In the genomic region with DNA sequence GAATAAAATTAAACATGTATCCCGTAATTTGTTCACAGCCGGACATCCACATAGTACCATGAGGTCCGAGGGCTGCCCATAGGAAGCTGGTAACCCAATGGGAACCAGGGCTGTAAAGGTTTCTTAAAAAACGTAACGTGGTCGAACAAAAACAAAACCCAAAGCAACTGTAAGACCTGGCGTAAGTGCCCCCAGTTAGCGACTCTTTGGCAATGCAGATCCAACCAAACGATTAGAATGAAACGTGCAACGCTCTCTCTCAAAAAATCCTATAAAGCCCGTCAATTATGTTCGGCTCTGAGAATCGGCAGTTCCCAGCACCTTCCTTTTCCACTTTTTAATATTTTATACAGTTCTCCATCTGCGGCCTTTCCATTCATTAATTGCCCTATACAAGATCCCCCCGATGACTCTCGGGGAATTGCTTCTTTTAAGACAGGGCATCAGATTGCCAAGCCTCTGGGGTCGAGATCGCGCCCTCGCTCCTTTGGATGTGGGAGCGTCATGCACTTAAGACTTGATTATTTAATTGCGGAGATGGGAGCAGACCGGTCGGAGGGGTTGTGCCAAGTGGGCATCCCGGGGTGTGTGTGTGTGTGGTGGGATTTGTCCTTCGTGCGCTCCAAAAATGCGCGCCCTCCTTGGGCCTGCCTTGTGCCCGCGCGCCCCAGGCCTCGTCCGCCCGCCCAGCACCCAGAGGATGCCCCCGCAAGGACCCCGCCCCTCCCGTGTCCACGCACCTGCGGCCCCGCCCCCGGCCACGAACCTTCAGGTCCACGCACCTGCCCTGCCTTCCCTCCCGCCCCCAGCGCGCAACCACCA, we compare ENCODE assay signal across 8 mouse cellular contexts. TPM values are rescaled to one million over a fixed set of nuclear protein-coding genes. Genes with fewer than 3 reads are reported as not detected.
A peak's percentile ranks its signal among the peaks of the same experiment; 100 is the strongest.
DNase-seq lines count a peak whose midpoint lies in the region; ATAC-seq and TF ChIP-seq lines count a peak whose summit lies in the region.

No protein-coding gene starts in this region.

- peaks cover 2% of the 10 kb centered on the region for H3K36me3 ChIP-seq in megakaryocyte, embryonic 14.5 days (replicated peaks; ENCODE audit: low read length)
- no peaks in the 10 kb centered on the region for H3K36me3 ChIP-seq in intestine, embryonic 16.5 days (ENCODE audit: control insufficient read depth, insufficient read depth, low read length)

- no peak for TF ChIP-seq POLR2A in olfactory bulb, adult 2 months (IDR thresholded peaks at IDR 0.05; ENCODE audit: insufficient read depth, low read depth, low read length)

- peak overlapping the region; percentile 77 for H3K9ac ChIP-seq in intestine, embryonic 16.5 days (ENCODE audit: low read depth, low read length)

- H3K4me1 ChIP-seq in megakaryocyte, embryonic 14.5 days = peaks cover 12% of the 10 kb centered on the region
- H3K4me1 ChIP-seq in intestine, embryonic 16.5 days (ENCODE audit: control insufficient read depth, insufficient read depth, low read length) = peaks cover 21% of the 10 kb centered on the region
- peaks cover 14% of the 10 kb centered on the region for H3K4me1 ChIP-seq in olfactory bulb, adult 2 months (ENCODE audit: control insufficient read depth, insufficient read depth, low read length)

- H3K27me3 ChIP-seq in megakaryocyte, embryonic 14.5 days (replicated peaks) = peaks cover 10% of the 10 kb centered on the region
- no peaks in the 10 kb centered on the region for H3K27me3 ChIP-seq in intestine, embryonic 16.5 days (replicated peaks; ENCODE audit: control insufficient read depth, insufficient read depth, low read length)

- 2% methylated on average over 48 of the region's 48 CpGs for WGBS in intestine, embryonic 16.5 days
- 2% methylated on average over 45 of the region's 48 CpGs for WGBS in olfactory bulb, adult 2 months

- no peak for TF ChIP-seq CTCF in olfactory bulb, adult 2 months (IDR thresholded peaks at IDR 0.05; ENCODE audit: insufficient read depth, low read depth, low read length)

- peak; percentile 19 for DNase-seq in adrenal gland, adult 2 months
- DNase-seq in adrenal gland, adult 8-10 months = no peak
- no peak for DNase-seq in B cell, adult 2 months
- no peak for DNase-seq in spleen, postnatal 36 days (ENCODE audit: low spot score in 2 of 2)

- ATAC-seq in megakaryocyte, adult 5-6 weeks (ENCODE audit: poor library complexity, severe bottlenecking) = no peak
- peak; percentile 29 for ATAC-seq in intestine, embryonic 16.5 days

- peak overlapping the region; percentile 91 for H3K4me2 ChIP-seq in intestine, embryonic 16.5 days (ENCODE audit: low read depth, low read length)

- peak overlapping the region; percentile 99 for H3K4me3 ChIP-seq in megakaryocyte, embryonic 14.5 days (replicated peaks)
- peak overlapping the region; percentile 91 for H3K4me3 ChIP-seq in intestine, embryonic 16.5 days (ENCODE audit: low read length)
- H3K4me3 ChIP-seq in olfactory bulb, adult 2 months (ENCODE audit: insufficient read depth, low read depth, low read length) = peak overlapping the region; percentile 85

- H3K9me3 ChIP-seq in megakaryocyte, embryonic 14.5 days = no peaks in the 10 kb centered on the region
- H3K9me3 ChIP-seq in intestine, embryonic 16.5 days (ENCODE audit: control insufficient read depth, low read length) = no peaks in the 10 kb centered on the region

- no peak overlapping the region for H3K27ac ChIP-seq in intestine, embryonic 16.5 days (ENCODE audit: low read length)
- peak overlapping the region; percentile 81 for H3K27ac ChIP-seq in olfactory bulb, adult 2 months (ENCODE audit: insufficient read depth, low read depth, low read length)

RNA-seq across cellular contexts. Expression of gene Anp32a, which starts 0.6 kb away (rescaled TPM):
- total RNA-seq in adrenal gland, adult 2 months (2021) = 100 to 1,000 TPM; 278 to 501 TPM
- 8.0 and 9.8 TPM in 2 replicates for polyA plus RNA-seq in adrenal gland, adult 2 months (2012; rRNA removed)
- 100 to 1,000 TPM; 271 to 383 (median 310) TPM for total RNA-seq in adrenal gland, adult 8-10 months (2022)
- 15.3 and 263 TPM in 2 replicates for polyA plus RNA-seq in megakaryocyte, embryonic 14.5 days (2012; ENCODE audit: insufficient read depth, low replicate concordance)
- total RNA-seq in megakaryocyte, adult 5-6 weeks (2015) = 257 and 275 TPM in 2 replicates
- total RNA-seq in megakaryocyte, adult 5-6 weeks (2017) = 587 and 621 TPM in 2 replicates
- 146 and 206 TPM in 2 replicates for polyA plus RNA-seq in intestine, embryonic 16.5 days (2015; fragmentation: Nextera tagmentation; extraction: Ambion mirVana)
- 1,184 TPM in 1 of 2 replicates, not detected in the other for polyA plus RNA-seq in olfactory bulb, adult 2 months (2012; ENCODE audit: insufficient read depth, insufficient read length, low replicate concordance, missing spikeins)

RNA-seq across cellular contexts. Expression of gene Spesp1, which starts 58.5 kb away (rescaled TPM):
- not detected for total RNA-seq in adrenal gland, adult 2 months (2021)
- polyA plus RNA-seq in adrenal gland, adult 2 months (2012; rRNA removed) = not detected in 2 replicates
- not detected for total RNA-seq in adrenal gland, adult 8-10 months (2022)
- not detected in 2 replicates for polyA plus RNA-seq in megakaryocyte, embryonic 14.5 days (2012; ENCODE audit: insufficient read depth, low replicate concordance)
- total RNA-seq in megakaryocyte, adult 5-6 weeks (2015) = not detected in 2 replicates
- not detected in 2 replicates for total RNA-seq in megakaryocyte, adult 5-6 weeks (2017)
- not detected in 2 replicates for polyA plus RNA-seq in intestine, embryonic 16.5 days (2015; fragmentation: Nextera tagmentation; extraction: Ambion mirVana)
- polyA plus RNA-seq in olfactory bulb, adult 2 months (2012; ENCODE audit: insufficient read depth, insufficient read length, low replicate concordance, missing spikeins) = not detected in 2 replicates
